ENCODE assay signal across 22 mouse cellular contexts in genomic region chr5:72989756-72990155, GRCm38 (mm10). TPM values are rescaled to one million over a fixed set of nuclear protein-coding genes. Genes with fewer than 3 reads are reported as not detected.
"Had no signal": no experiment of that assay in that cellular context is flagged by ENCODE, and none has a peak within 500 bp of the region (broad histone marks: within the 10 kb centered on the region; RNA-seq: fewer than 3 reads in every experiment).

No protein-coding gene starts in this region.

- H3K4me1 ChIP-seq: liver, embryonic 13.5 days; liver, embryonic 15.5 days; megakaryocyte, embryonic 14.5 days; stomach, embryonic 15.5 days had no signal

- H3K27me3 ChIP-seq: liver, embryonic 13.5 days; liver, embryonic 15.5 days; neural tube, embryonic 12.5 days; stomach, embryonic 15.5 days had no signal

- H3K4me3 ChIP-seq: liver, embryonic 13.5 days; liver, embryonic 15.5 days; megakaryocyte, embryonic 14.5 days; neural tube, embryonic 12.5 days; stomach, embryonic 15.5 days had no signal

- H3K9ac ChIP-seq: liver, embryonic 13.5 days; liver, embryonic 15.5 days; liver, postnatal 0 days; neural tube, embryonic 12.5 days; stomach, embryonic 15.5 days had no signal

- DNase-seq: liver, embryonic 13.5 days; liver, postnatal 0 days; lung, adult 2 months; lung, postnatal 10 days; midbrain, embryonic 14.5 days; right cerebral cortex, postnatal 14 days; thymus, adult 2 months; thymus, postnatal 25 days; thymus, postnatal 4 days had no signal

- H3K27ac ChIP-seq: liver, embryonic 13.5 days; liver, embryonic 15.5 days; macrophage; neural tube, embryonic 12.5 days; stomach, embryonic 15.5 days; stomach, postnatal 0 days had no signal

- H3K4me2 ChIP-seq: liver, embryonic 13.5 days; liver, embryonic 15.5 days; midbrain, embryonic 11.5 days; neural tube, embryonic 12.5 days; stomach, embryonic 15.5 days had no signal

- ATAC-seq: liver, postnatal 0 days had no signal

- H3K9me3 ChIP-seq: liver, embryonic 13.5 days; liver, embryonic 15.5 days; megakaryocyte, embryonic 14.5 days; neural tube, embryonic 12.5 days; stomach, embryonic 15.5 days had no signal

- H3K36me3 ChIP-seq: liver, embryonic 13.5 days; liver, embryonic 15.5 days; neural tube, embryonic 12.5 days; stomach, embryonic 15.5 days had no signal

RNA-seq across cellular contexts. Expression of gene Gm10135, which starts 15.3 kb away (rescaled TPM):
- polyA plus RNA-seq: liver, embryonic 13.5 days; liver, embryonic 15.5 days; liver, postnatal 0 days; lung, adult 2 months; lung, embryonic 16.5 days; macrophage; midbrain, embryonic 11.5 days; midbrain, embryonic 14.5 days; midbrain, postnatal 0 days; neural tube, embryonic 12.5 days; neural tube, embryonic 14.5 days; spleen, adult 2 months; stomach, embryonic 15.5 days; stomach, postnatal 0 days; testis, adult 2 months; thymus, adult 2 months; urinary bladder, adult 2 months had no signal

RNA-seq across cellular contexts. Expression of gene Slc10a4, which starts 16.9 kb away (rescaled TPM):
- polyA plus RNA-seq: liver, postnatal 0 days; macrophage; spleen, adult 2 months had no signal
